Comparison of ENCODE assay signal across 17 mouse cellular contexts in genomic region chr15:27597516-27597915, GRCm38 (mm10). TPM values are rescaled to one million over a fixed set of nuclear protein-coding genes. Genes with fewer than 3 reads are reported as not detected.
A peak's percentile ranks its signal among the peaks of the same experiment; 100 is the strongest.
DNase-seq lines count a peak whose midpoint lies in the region; ATAC-seq and TF ChIP-seq lines count a peak whose summit lies in the region.
"Had no signal": no experiment of that assay in that cellular context is flagged by ENCODE, and none has a peak within 500 bp of the region (broad histone marks: within the 10 kb centered on the region; RNA-seq: fewer than 3 reads in every experiment).

No protein-coding gene starts in this region.

- TF ChIP-seq CTCF in spleen, adult 2 months (IDR thresholded peaks at IDR 0.05; ENCODE audit: extremely low read depth, insufficient read depth, insufficient read length, insufficient replicate concordance): no peak
- no peak for TF ChIP-seq CTCF in small intestine, adult 2 months (IDR thresholded peaks at IDR 0.05; ENCODE audit: extremely low read depth, insufficient read length, insufficient replicate concordance, low read depth, low read length)
- no peak for TF ChIP-seq CTCF in lung, postnatal 0 days (IDR thresholded peaks at IDR 0.05)

- H3K4me1 ChIP-seq in heart, embryonic 14.5 days (ENCODE audit: control insufficient read depth in 2 of 2, insufficient read depth in 2 of 2, low read length in 2 of 2): peaks cover 11 to 28% of the 10 kb centered on the region in 2 experiments
- H3K4me1 ChIP-seq in spleen, adult 2 months (ENCODE audit: control insufficient read depth, insufficient read depth, insufficient read length): peaks cover 41% of the 10 kb centered on the region
- H3K4me1 ChIP-seq in brown adipose tissue, adult 24 weeks (ENCODE audit: control insufficient read depth, insufficient read depth, insufficient read length, low read length): no peaks in the 10 kb centered on the region; the same call in 1 of the 2 replicates
- peaks cover 5% of the 10 kb centered on the region for H3K4me1 ChIP-seq in small intestine, adult 2 months (ENCODE audit: control insufficient read depth, insufficient read depth, insufficient read length, low read length)
- H3K4me1 ChIP-seq in lung, postnatal 0 days (ENCODE audit: insufficient read depth, low read depth, low read length): no peaks in the 10 kb centered on the region

- no peak for DNase-seq in heart, postnatal 25 days (ENCODE audit: low spot score)
- DNase-seq in spleen, adult 2 months (ENCODE audit: low read depth in 1 of 2, low spot score in 2 of 2): peak in 1 of 2 experiments; percentile 15
- DNase-seq in spleen, adult 18-20 months: no peak
- no peak for DNase-seq in lung, postnatal 0 days (ENCODE audit: low spot score)
- DNase-seq in left cerebral cortex, adult 9 months (ENCODE audit: low spot score in 2 of 2): no peak
- DNase-seq: adrenal gland, postnatal 25 days; gastrocnemius, postnatal 25 days; kidney, adult 8-10 months; kidney, postnatal 14 days had no signal

- no peak overlapping the region for H3K4me2 ChIP-seq in heart, embryonic 14.5 days (ENCODE audit: low read length)
- H3K4me2 ChIP-seq in lung, postnatal 0 days (replicated peaks; ENCODE audit: low read depth, low read length): no peak overlapping the region
- H3K4me2 ChIP-seq: hindbrain, embryonic 13.5 days; liver, embryonic 15.5 days had no signal

- H3K36me3 ChIP-seq in heart, embryonic 14.5 days (ENCODE audit: control insufficient read depth, insufficient read depth, low read length): peaks cover 66% of the 10 kb centered on the region
- H3K36me3 ChIP-seq in spleen, adult 2 months (ENCODE audit: control insufficient read depth, insufficient read depth, low read length): peaks cover 24% of the 10 kb centered on the region
- peaks cover 52% of the 10 kb centered on the region for H3K36me3 ChIP-seq in small intestine, adult 2 months (ENCODE audit: control insufficient read depth, insufficient read depth, low read length)
- peaks cover 12% of the 10 kb centered on the region; the same call in 1 of the 2 replicates for H3K36me3 ChIP-seq in lung, postnatal 0 days (ENCODE audit: insufficient read depth, low read length)

- no peaks in the 10 kb centered on the region for H3K9me3 ChIP-seq in heart, embryonic 14.5 days (ENCODE audit: control insufficient read depth, low read length)
- H3K9me3 ChIP-seq in lung, postnatal 0 days (ENCODE audit: low read length): no peaks in the 10 kb centered on the region
- H3K9me3 ChIP-seq: hindbrain, embryonic 13.5 days; liver, embryonic 15.5 days had no signal

- intact Hi-C loops in heart, postnatal 25 days (cut with DNase I): no loop called here

- WGBS in heart, embryonic 14.5 days: 86% methylated on average over 4 of the region's 4 CpGs
- 55% methylated on average over 4 of the region's 4 CpGs for WGBS in spleen, adult 2 months
- 88% methylated on average over 4 of the region's 4 CpGs for WGBS in small intestine, adult 2 months
- WGBS in lung, postnatal 0 days: 77% methylated on average over 4 of the region's 4 CpGs

- no peak for TF ChIP-seq POLR2A in spleen, adult 2 months (IDR thresholded peaks at IDR 0.05; ENCODE audit: low read depth, low read length)
- TF ChIP-seq POLR2A in small intestine, adult 2 months (IDR thresholded peaks at IDR 0.05; ENCODE audit: low read depth, low read length): no peak

- no peaks in the 10 kb centered on the region for H3K27me3 ChIP-seq in heart, embryonic 14.5 days (ENCODE audit: control insufficient read depth, insufficient read depth, low read length)
- no peaks in the 10 kb centered on the region for H3K27me3 ChIP-seq in spleen, adult 2 months (ENCODE audit: control insufficient read depth, insufficient read depth, low read length)
- H3K27me3 ChIP-seq in small intestine, adult 2 months (ENCODE audit: control insufficient read depth, insufficient read depth, low read length): no peaks in the 10 kb centered on the region
- no peaks in the 10 kb centered on the region for H3K27me3 ChIP-seq in lung, postnatal 0 days (replicated peaks; ENCODE audit: insufficient read depth, low read length)
- H3K27me3 ChIP-seq: hindbrain, embryonic 13.5 days; liver, embryonic 15.5 days had no signal

- H3K9ac ChIP-seq in heart, embryonic 14.5 days (ENCODE audit: low read length): no peak overlapping the region
- no peak overlapping the region for H3K9ac ChIP-seq in lung, postnatal 0 days (replicated peaks; ENCODE audit: low read depth)
- H3K9ac ChIP-seq: hindbrain, embryonic 13.5 days; liver, embryonic 15.5 days had no signal

- peak overlapping the region; percentile 25 to 76; a peak in 2 of 4 replicates for H3K27ac ChIP-seq in heart, embryonic 14.5 days (replicated peaks in 1 of 2; ENCODE audit: control insufficient read depth in 1 of 2, insufficient read depth in 1 of 2, low read depth in 2 of 2, low read length in 2 of 2)
- H3K27ac ChIP-seq in spleen, adult 2 months (ENCODE audit: insufficient read depth, low read length): peak overlapping the region; percentile 100
- H3K27ac ChIP-seq in brown adipose tissue, adult 24 weeks (replicated peaks; ENCODE audit: low read depth, low read length): 0 out of 2 replicates have a peak overlapping the region, but pooled peaks have one; percentile 27
- H3K27ac ChIP-seq in small intestine, adult 2 months (ENCODE audit: insufficient read depth, low read depth, low read length): peak overlapping the region; percentile 89
- H3K27ac ChIP-seq in lung, postnatal 0 days (ENCODE audit: low read length): no peak overlapping the region
- H3K27ac ChIP-seq: hindbrain, embryonic 13.5 days; liver, embryonic 15.5 days had no signal

- TF ChIP-seq EP300 in lung, postnatal 0 days (IDR thresholded peaks at IDR 0.05): no peak

- ATAC-seq in heart, embryonic 14.5 days (ENCODE audit: insufficient number of reproducible peaks, insufficient read depth, low FRiP score, low read depth): no peak
- ATAC-seq in lung, postnatal 0 days: no peak
- ATAC-seq: forebrain, embryonic 14.5 days; midbrain, embryonic 16.5 days had no signal

- H3K4me3 ChIP-seq in heart, embryonic 14.5 days (ENCODE audit: control insufficient read depth in 1 of 2, insufficient read depth in 1 of 2, low read depth in 1 of 2, low read length in 2 of 2): no peak overlapping the region
- H3K4me3 ChIP-seq in spleen, adult 2 months (ENCODE audit: extremely low read depth, insufficient read depth, insufficient read length): no peak overlapping the region
- no peak overlapping the region for H3K4me3 ChIP-seq in brown adipose tissue, adult 24 weeks (ENCODE audit: insufficient read depth, low read depth, low read length)
- H3K4me3 ChIP-seq in small intestine, adult 2 months (ENCODE audit: low read depth, low read length): no peak overlapping the region
- no peak overlapping the region for H3K4me3 ChIP-seq in lung, postnatal 0 days (ENCODE audit: low read depth, low read length)
- H3K4me3 ChIP-seq: erythroblast, embryonic 14.5 days; hindbrain, embryonic 13.5 days; liver, embryonic 15.5 days had no signal

RNA-seq across cellular contexts. Expression of gene Otulin, which starts 33.0 kb away (rescaled TPM):
- polyA plus RNA-seq in heart, embryonic 14.5 days (2014; fragmentation: Nextera tagmentation; extraction: Ambion mirVana): 37.4 and 38.1 TPM in 2 replicates
- total RNA-seq in heart, postnatal 25 days (2021): 10 to 100 TPM; 22.4 to 26.8 TPM
- 53.1 and 69.6 TPM in 2 replicates for polyA plus RNA-seq in spleen, adult 2 months (2012; rRNA removed)
- polyA plus RNA-seq in brown adipose tissue, adult 24 weeks (2012; ENCODE audit: insufficient read depth, insufficient read length, missing spikeins): 16.4 and 17.0 TPM in 2 replicates
- 14.4 and 31.8 TPM in 2 replicates for polyA plus RNA-seq in small intestine, adult 2 months (2012; rRNA removed)
- polyA plus RNA-seq in lung, postnatal 0 days (2015; fragmentation: Nextera tagmentation; extraction: Ambion mirVana): 26.2 and 29.4 TPM in 2 replicates
